In the genomic region with DNA sequence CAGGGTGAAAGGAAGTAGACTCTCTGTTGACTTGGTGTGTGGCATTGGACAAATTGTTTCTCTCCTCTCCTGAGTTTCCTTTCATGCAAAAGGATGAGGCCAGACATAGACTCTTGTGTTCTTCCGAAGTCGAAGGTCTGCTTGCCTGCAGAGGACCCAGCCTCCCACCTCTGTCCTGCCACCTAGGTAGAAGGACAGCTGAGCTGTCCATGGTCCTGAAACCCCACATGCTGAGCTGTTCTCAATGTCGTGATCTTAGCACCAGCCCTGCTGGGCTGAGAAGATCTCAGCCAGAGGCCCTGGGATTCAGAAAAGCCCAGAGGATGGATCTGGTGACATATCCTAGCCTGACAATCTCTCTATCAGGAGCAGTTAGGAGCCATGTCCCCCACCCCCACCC, we compare ENCODE assay signal across 9 mouse cellular contexts. TPM values are rescaled to one million over a fixed set of nuclear protein-coding genes. Genes with fewer than 3 reads are reported as not detected.
DNase-seq lines count a peak whose midpoint lies in the region; ATAC-seq lines count a peak whose summit lies in the region.
"Had no signal": no experiment of that assay in that cellular context is flagged by ENCODE, and none has a peak within 500 bp of the region (broad histone marks: within the 10 kb centered on the region; RNA-seq: fewer than 3 reads in every experiment).

No protein-coding gene starts in this region.

- no peak overlapping the region for H3K4me2 ChIP-seq in midbrain, embryonic 13.5 days (replicated peaks)
- H3K4me2 ChIP-seq: stomach, embryonic 15.5 days had no signal

- H3K27ac ChIP-seq in midbrain, embryonic 10.5 days (replicated peaks) = no peak overlapping the region
- H3K27ac ChIP-seq in midbrain, embryonic 13.5 days = no peak overlapping the region
- no peak overlapping the region for H3K27ac ChIP-seq in limb, embryonic 10.5 days
- H3K27ac ChIP-seq: stomach, embryonic 15.5 days had no signal

- whole genome bisulfite sequencing in midbrain, embryonic 10.5 days = 9% methylated on average over 3 of the region's 3 CpGs
- 14% methylated on average over 3 of the region's 3 CpGs for WGBS in midbrain, embryonic 13.5 days
- WGBS in limb, embryonic 10.5 days = 14% methylated on average over 3 of the region's 3 CpGs

- H3K36me3 ChIP-seq in midbrain, embryonic 10.5 days = no peaks in the 10 kb centered on the region
- H3K36me3 ChIP-seq in midbrain, embryonic 13.5 days = no peaks in the 10 kb centered on the region
- H3K36me3 ChIP-seq in limb, embryonic 10.5 days = no peaks in the 10 kb centered on the region
- H3K36me3 ChIP-seq: stomach, embryonic 15.5 days had no signal

- intact Hi-C loops in left cerebral cortex, postnatal 10 days (cut with DNase I) = no loop called here

- DNase-seq in midbrain, embryonic 10.5 days (ENCODE audit: low spot score) = peak; percentile 42
- DNase-seq in embryo, embryonic 10 days (ENCODE audit: low spot score) = peak; percentile 89
- DNase-seq in limb, embryonic 10.5 days (ENCODE audit: low spot score) = peak; percentile 83
- peak; percentile 41 for DNase-seq in thymus, postnatal 14 days
- no peak for DNase-seq in spleen, postnatal 36 days (ENCODE audit: low spot score in 2 of 2)
- no peak for DNase-seq in left cerebral cortex, postnatal 10 days (ENCODE audit: extremely low spot score in 1 of 2, low spot score in 2 of 2)

- H3K27me3 ChIP-seq in midbrain, embryonic 10.5 days (ENCODE audit: low read depth, poor library complexity, severe bottlenecking) = peaks cover 43% of the 10 kb centered on the region
- peaks cover 60% of the 10 kb centered on the region for H3K27me3 ChIP-seq in midbrain, embryonic 13.5 days
- H3K27me3 ChIP-seq in limb, embryonic 10.5 days (ENCODE audit: low read depth, poor library complexity, severe bottlenecking) = peaks cover 54% of the 10 kb centered on the region

- no peak for ATAC-seq in midbrain, embryonic 13.5 days

- no peaks in the 10 kb centered on the region for H3K9me3 ChIP-seq in midbrain, embryonic 10.5 days (replicated peaks)
- no peaks in the 10 kb centered on the region for H3K9me3 ChIP-seq in midbrain, embryonic 13.5 days
- H3K9me3 ChIP-seq in limb, embryonic 10.5 days (replicated peaks) = no peaks in the 10 kb centered on the region
- H3K9me3 ChIP-seq: stomach, embryonic 15.5 days had no signal

- no peak overlapping the region for H3K4me3 ChIP-seq in midbrain, embryonic 10.5 days
- H3K4me3 ChIP-seq in midbrain, embryonic 13.5 days (replicated peaks) = no peak overlapping the region
- H3K4me3 ChIP-seq in limb, embryonic 10.5 days = no peak overlapping the region
- H3K4me3 ChIP-seq: stomach, embryonic 15.5 days had no signal

- H3K4me1 ChIP-seq in midbrain, embryonic 10.5 days = peaks cover 6% of the 10 kb centered on the region; the same call in 1 of the 2 replicates
- H3K4me1 ChIP-seq in midbrain, embryonic 13.5 days (replicated peaks) = 0 out of 2 replicates have a peak, but pooled peaks cover 5% of the 10 kb centered on the region
- H3K4me1 ChIP-seq in limb, embryonic 10.5 days = no peaks in the 10 kb centered on the region
- H3K4me1 ChIP-seq: stomach, embryonic 15.5 days had no signal

- H3K9ac ChIP-seq in midbrain, embryonic 13.5 days (replicated peaks) = no peak overlapping the region
- H3K9ac ChIP-seq: stomach, embryonic 15.5 days had no signal

RNA-seq across cellular contexts. Expression of gene Rprml, which starts 7.2 kb away (rescaled TPM):
- polyA plus RNA-seq in midbrain, embryonic 10.5 days (2016; fragmentation: Nextera tagmentation; extraction: Ambion mirVana) = 0.14 TPM in 1 of 2 replicates, not detected in the other
- polyA plus RNA-seq in midbrain, embryonic 13.5 days (2015; fragmentation: Nextera tagmentation; extraction: Ambion mirVana) = 0.22 TPM in 1 of 2 replicates, not detected in the other
- 0.48 and 1.0 TPM in 2 replicates for polyA plus RNA-seq in limb, embryonic 10.5 days (2016; fragmentation: Nextera tagmentation; extraction: Ambion mirVana)
- total RNA-seq in left cerebral cortex, postnatal 10 days (2021) = 100 to 1,000 TPM; 111 to 117 TPM
- polyA plus RNA-seq: liver, embryonic 16.5 days; stomach, embryonic 15.5 days had no signal

RNA-seq across cellular contexts. Expression of gene Lyzl6, which starts 17.8 kb away (rescaled TPM):
- not detected in 2 replicates for polyA plus RNA-seq in midbrain, embryonic 10.5 days (2016; fragmentation: Nextera tagmentation; extraction: Ambion mirVana)
- polyA plus RNA-seq in midbrain, embryonic 13.5 days (2015; fragmentation: Nextera tagmentation; extraction: Ambion mirVana) = not detected in 2 replicates
- not detected in 2 replicates for polyA plus RNA-seq in limb, embryonic 10.5 days (2016; fragmentation: Nextera tagmentation; extraction: Ambion mirVana)
- not detected for total RNA-seq in left cerebral cortex, postnatal 10 days (2021)
- polyA plus RNA-seq: liver, embryonic 16.5 days; stomach, embryonic 15.5 days had no signal

RNA-seq across cellular contexts. Expression of gene Gm884, which starts 35.6 kb away (rescaled TPM):
- not detected in 2 replicates for polyA plus RNA-seq in midbrain, embryonic 10.5 days (2016; fragmentation: Nextera tagmentation; extraction: Ambion mirVana)
- not detected in 2 replicates for polyA plus RNA-seq in midbrain, embryonic 13.5 days (2015; fragmentation: Nextera tagmentation; extraction: Ambion mirVana)
- not detected in 2 replicates for polyA plus RNA-seq in limb, embryonic 10.5 days (2016; fragmentation: Nextera tagmentation; extraction: Ambion mirVana)
- under 1 TPM; 0.02 to 0.04 TPM for total RNA-seq in left cerebral cortex, postnatal 10 days (2021)
- polyA plus RNA-seq: liver, embryonic 16.5 days; stomach, embryonic 15.5 days had no signal

RNA-seq across cellular contexts. Expression of gene Gosr2, which starts 41.2 kb away (rescaled TPM):
- polyA plus RNA-seq in midbrain, embryonic 10.5 days (2016; fragmentation: Nextera tagmentation; extraction: Ambion mirVana) = 95.6 and 105 TPM in 2 replicates
- 90.5 and 96.1 TPM in 2 replicates for polyA plus RNA-seq in midbrain, embryonic 13.5 days (2015; fragmentation: Nextera tagmentation; extraction: Ambion mirVana)
- polyA plus RNA-seq in limb, embryonic 10.5 days (2016; fragmentation: Nextera tagmentation; extraction: Ambion mirVana) = 94.5 and 108 TPM in 2 replicates
- total RNA-seq in left cerebral cortex, postnatal 10 days (2021) = 10 to 100 TPM; 71.8 to 76.4 TPM

Comparison
In these comparisons a context has a peak if more than half of its experiments do, and no peak if none do; other contexts are left out.
1. DNase-seq: peak in midbrain, embryonic 10.5 days (single experiment), embryo, embryonic 10 days (single experiment), limb, embryonic 10.5 days (single experiment) and thymus, postnatal 14 days (single experiment); none in spleen, postnatal 36 days (0 of 2) and left cerebral cortex, postnatal 10 days (0 of 2).